In genomic region chr2:117438079-117438478, GRCm38 (mm10) we compare ENCODE assay signal across 15 mouse cellular contexts.
A peak's percentile ranks its signal among the peaks of the same experiment; 100 is the strongest.
DNase-seq lines count a peak whose midpoint lies in the region; TF ChIP-seq lines count a peak whose summit lies in the region.
"Had no signal": no experiment of that assay in that cellular context is flagged by ENCODE, and none has a peak within 500 bp of the region (broad histone marks: within the 10 kb centered on the region; RNA-seq: fewer than 3 reads in every experiment).

No protein-coding gene starts in this region.

- H3K27ac ChIP-seq in bone marrow, adult 2 months (ENCODE audit: control insufficient read depth, insufficient read depth, low read depth, low read length, poor library complexity): no peak overlapping the region

- no peak overlapping the region for H3K4me3 ChIP-seq in bone marrow, adult 2 months (replicated peaks; ENCODE audit: control insufficient read depth, low read depth, low read length)
- H3K4me3 ChIP-seq: megakaryocyte, embryonic 14.5 days had no signal

- no peaks in the 10 kb centered on the region for H3K4me1 ChIP-seq in bone marrow, adult 2 months (ENCODE audit: control insufficient read depth, insufficient read depth, low read length)

- intact Hi-C loops in heart, postnatal 25 days (cut with DNase I): loop anchor here (5.0 kb wide), 1 partner anchor 546 kb away; no protein-coding TSS in a partner anchor
- intact Hi-C loops in left cerebral cortex, postnatal 14 days (cut with DNase I): no loop called here

- DNase-seq in heart, adult 11 months: peak; percentile 66
- no peak for DNase-seq in heart, postnatal 25 days (ENCODE audit: low spot score)
- DNase-seq in thymus, postnatal 10 days (ENCODE audit: low spot score in 2 of 2): peak; percentile 51 to 64
- no peak for DNase-seq in thymus, adult 18-20 months
- DNase-seq in thymus, postnatal 4 days: peak; percentile 79
- no peak for DNase-seq in left cerebral cortex, postnatal 14 days (ENCODE audit: low spot score in 2 of 2)
- DNase-seq in Muller cell, postnatal 12 days (ENCODE audit: inconsistent ontology term): no peak
- DNase-seq: adrenal gland, postnatal 14 days; cerebellum, adult 11-12 months; heart, postnatal 14 days; kidney, adult 2 months; left cerebral cortex, postnatal 4 days; lung, adult 2 months had no signal

- no peak for TF ChIP-seq POLR2A in bone marrow, adult 2 months (IDR thresholded peaks at IDR 0.05; ENCODE audit: borderline replicate concordance, control insufficient read depth, low read depth, low read length)

- TF ChIP-seq CTCF in bone marrow, adult 2 months (IDR thresholded peaks at IDR 0.05; ENCODE audit: control insufficient read depth, insufficient read depth, low read length): peak; percentile 35; the same call in 1 of the 2 replicates

- WGBS in bone marrow, adult 2 months: 82% methylated on average over 12 of the region's 12 CpGs

Comparison
In these comparisons a context has a peak if more than half of its experiments do, and no peak if none do; other contexts are left out.
1. DNase-seq: peak in heart, adult 11 months (single experiment), thymus, postnatal 10 days (2 of 2) and thymus, postnatal 4 days (single experiment); none in heart, postnatal 25 days (single experiment), thymus, adult 18-20 months (0 of 2), left cerebral cortex, postnatal 14 days (0 of 2) and Muller cell, postnatal 12 days (single experiment).